Comparison of ENCODE assay signal across 8 mouse cellular contexts in the genomic region with DNA sequence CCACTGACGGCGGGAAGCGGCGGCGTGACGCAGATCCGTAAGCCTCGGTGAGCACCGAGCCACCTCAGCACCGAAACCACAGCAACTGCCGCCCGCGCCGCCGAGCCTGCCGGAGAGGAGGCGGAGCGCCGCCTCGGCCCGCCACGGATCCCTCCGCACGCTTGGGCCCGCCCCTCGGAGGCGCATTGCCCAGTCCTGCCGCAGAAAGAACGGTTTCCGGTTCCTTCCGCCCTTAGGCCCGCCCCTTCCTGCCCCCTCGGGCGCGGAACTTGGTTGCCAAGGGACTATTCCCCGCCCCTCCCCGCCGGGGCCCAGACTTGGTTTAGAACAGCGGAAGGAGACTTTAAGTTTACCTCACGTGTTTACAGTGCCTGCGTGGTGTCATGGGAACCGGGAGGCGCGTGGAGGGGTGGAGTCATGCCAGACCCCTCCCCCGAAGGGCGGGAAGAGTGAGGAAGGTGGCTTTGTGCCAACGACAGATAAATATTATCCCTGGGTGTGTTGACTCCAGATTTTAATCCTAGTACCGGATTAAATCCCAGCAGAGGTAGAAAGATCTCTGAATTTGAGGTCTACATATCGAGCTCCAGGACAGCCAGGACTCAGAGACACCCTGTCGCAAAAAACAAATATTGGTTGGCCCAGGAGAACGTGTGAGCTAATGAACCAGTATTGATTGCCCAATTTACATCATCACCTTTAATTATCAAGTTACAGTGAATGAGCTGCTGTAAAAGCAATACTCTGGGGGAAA. TPM values are rescaled to one million over a fixed set of nuclear protein-coding genes. Genes with fewer than 3 reads are reported as not detected.
DNase-seq lines count a peak whose midpoint lies in the region; ATAC-seq and TF ChIP-seq lines count a peak whose summit lies in the region.

A gene (minus strand): TSS at position 184 of the 754 bp plus-strand sequence.

- peak within 1 kb of the TSS; percentile 92 for H3K4me3 ChIP-seq in forebrain, embryonic 10.5 days
- peak within 1 kb of the TSS; percentile 81 for H3K4me3 ChIP-seq in heart, embryonic 15.5 days
- H3K4me3 ChIP-seq in liver, embryonic 14.5 days (ENCODE audit: insufficient read depth in 1 of 2, low read depth in 2 of 2, low read length in 2 of 2) = peak within 1 kb of the TSS; percentile 74 to 89
- peak within 1 kb of the TSS; percentile 91 for H3K4me3 ChIP-seq in neural tube, embryonic 11.5 days (ENCODE audit: low read depth, low read length)
- H3K4me3 ChIP-seq in stomach, postnatal 0 days (ENCODE audit: low read depth, low read length) = peak within 1 kb of the TSS; percentile 89

- peaks cover 4% of the 10 kb centered on the region for H3K36me3 ChIP-seq in forebrain, embryonic 10.5 days (replicated peaks)
- no peaks in the 10 kb centered on the region for H3K36me3 ChIP-seq in heart, embryonic 15.5 days
- no peaks in the 10 kb centered on the region for H3K36me3 ChIP-seq in liver, embryonic 14.5 days (replicated peaks; ENCODE audit: control insufficient read depth, insufficient read depth, low read depth)
- H3K36me3 ChIP-seq in neural tube, embryonic 11.5 days (ENCODE audit: control insufficient read depth, insufficient read depth, low read length) = no peaks in the 10 kb centered on the region
- H3K36me3 ChIP-seq in stomach, postnatal 0 days (ENCODE audit: control insufficient read depth, insufficient read depth, low read length) = no peaks in the 10 kb centered on the region

- H3K9ac ChIP-seq in heart, embryonic 15.5 days = peak within 1 kb of the TSS; percentile 92
- H3K9ac ChIP-seq in liver, embryonic 14.5 days (replicated peaks) = peak within 1 kb of the TSS; percentile 72
- peak within 1 kb of the TSS; percentile 91 for H3K9ac ChIP-seq in neural tube, embryonic 11.5 days (ENCODE audit: low read length)
- peak within 1 kb of the TSS; percentile 93 for H3K9ac ChIP-seq in stomach, postnatal 0 days (ENCODE audit: low read length)

- ATAC-seq in heart, embryonic 15.5 days (replicated peaks; ENCODE audit: insufficient number of reproducible peaks, insufficient read depth, low FRiP score, low read depth) = peak; percentile 93
- ATAC-seq in liver, embryonic 14.5 days (ENCODE audit: insufficient read depth) = peak; percentile 96
- peak; percentile 97 for ATAC-seq in neural tube, embryonic 11.5 days (ENCODE audit: insufficient read depth, low FRiP score, low TSS enrichment)
- peak; percentile 98 for ATAC-seq in stomach, postnatal 0 days (ENCODE audit: low FRiP score, low TSS enrichment)

- peak; percentile 48 for TF ChIP-seq EP300 in liver, embryonic 14.5 days (IDR thresholded peaks at IDR 0.05; ENCODE audit: low read depth)
- no peak for TF ChIP-seq EP300 in stomach, postnatal 0 days (optimal IDR thresholded peaks at IDR 0.05)

- DNase-seq in CD8-positive naive resting alpha-beta T cell, adult 2 months (ENCODE audit: low read depth in 2 of 2, low spot score in 2 of 2) = peak; percentile 100
- peak; percentile 97 for DNase-seq in c-Kit-positive CD71-negative TER-119-negative erythroid progenitor cells, embryonic 14.5 days (ENCODE audit: low read depth)
- DNase-seq in forebrain, embryonic 10.5 days (ENCODE audit: extremely low spot score, low spot score) = peak; percentile 100
- DNase-seq in kidney, postnatal 25 days = peak; percentile 99 to 100
- peak; percentile 97 to 98 (median 98) for DNase-seq in liver, embryonic 14.5 days (ENCODE audit: low read depth in 3 of 3, low spot score in 3 of 3)
- peak; percentile 100 for DNase-seq in neural tube, embryonic 11.5 days (ENCODE audit: low spot score)
- DNase-seq in stomach, postnatal 0 days (ENCODE audit: low spot score) = peak; percentile 100

- H3K4me1 ChIP-seq in forebrain, embryonic 10.5 days = peaks cover 43% of the 10 kb centered on the region
- peaks cover 42% of the 10 kb centered on the region for H3K4me1 ChIP-seq in heart, embryonic 15.5 days (replicated peaks)
- peaks cover 17 to 26% of the 10 kb centered on the region in 2 experiments for H3K4me1 ChIP-seq in liver, embryonic 14.5 days (replicated peaks; ENCODE audit: control insufficient read depth in 2 of 2, insufficient read depth in 2 of 2, low read length in 1 of 2)
- peaks cover 10% of the 10 kb centered on the region for H3K4me1 ChIP-seq in neural tube, embryonic 11.5 days (ENCODE audit: control insufficient read depth, insufficient read depth, low read length)
- H3K4me1 ChIP-seq in stomach, postnatal 0 days (replicated peaks; ENCODE audit: control insufficient read depth, insufficient read depth) = peaks cover 7% of the 10 kb centered on the region

- WGBS in forebrain, embryonic 10.5 days = 1% methylated on average over 51 of the region's 51 CpGs
- WGBS in heart, embryonic 15.5 days = under 1% methylated on average over 48 of the region's 51 CpGs
- WGBS in liver, embryonic 14.5 days (ENCODE audit: insufficient replicate concordance) = 1% methylated on average over 30 of the region's 51 CpGs
- under 1% methylated on average over 47 of the region's 51 CpGs for WGBS in neural tube, embryonic 11.5 days
- whole genome bisulfite sequencing in stomach, postnatal 0 days = under 1% methylated on average over 34 of the region's 51 CpGs

- no peaks in the 10 kb centered on the region for H3K27me3 ChIP-seq in forebrain, embryonic 10.5 days (ENCODE audit: poor library complexity, severe bottlenecking)
- no peaks in the 10 kb centered on the region for H3K27me3 ChIP-seq in heart, embryonic 15.5 days
- H3K27me3 ChIP-seq in liver, embryonic 14.5 days (ENCODE audit: control insufficient read depth, insufficient read depth, low read length) = no peaks in the 10 kb centered on the region
- H3K27me3 ChIP-seq in neural tube, embryonic 11.5 days (ENCODE audit: control insufficient read depth, insufficient read depth, low read length) = no peaks in the 10 kb centered on the region
- no peaks in the 10 kb centered on the region for H3K27me3 ChIP-seq in stomach, postnatal 0 days (ENCODE audit: control insufficient read depth, insufficient read depth, low read length)

- peak within 1 kb of the TSS; percentile 95 for H3K27ac ChIP-seq in forebrain, embryonic 10.5 days
- H3K27ac ChIP-seq in heart, embryonic 15.5 days = peak within 1 kb of the TSS; percentile 95
- H3K27ac ChIP-seq in liver, embryonic 14.5 days = peak within 1 kb of the TSS; percentile 43
- H3K27ac ChIP-seq in neural tube, embryonic 11.5 days (ENCODE audit: low read depth, low read length) = peak within 1 kb of the TSS; percentile 83
- peak within 1 kb of the TSS; percentile 95 for H3K27ac ChIP-seq in stomach, postnatal 0 days (replicated peaks)

- H3K9me3 ChIP-seq in forebrain, embryonic 10.5 days = no peaks in the 10 kb centered on the region
- no peaks in the 10 kb centered on the region for H3K9me3 ChIP-seq in heart, embryonic 15.5 days (replicated peaks)
- H3K9me3 ChIP-seq in liver, embryonic 14.5 days (ENCODE audit: control insufficient read depth, low read length) = no peaks in the 10 kb centered on the region
- no peaks in the 10 kb centered on the region for H3K9me3 ChIP-seq in neural tube, embryonic 11.5 days (ENCODE audit: control insufficient read depth, low read length)
- H3K9me3 ChIP-seq in stomach, postnatal 0 days (ENCODE audit: control insufficient read depth, low read length) = no peaks in the 10 kb centered on the region

- peak within 1 kb of the TSS; percentile 74 for H3K4me2 ChIP-seq in heart, embryonic 15.5 days
- peak within 1 kb of the TSS; percentile 97 for H3K4me2 ChIP-seq in liver, embryonic 14.5 days (ENCODE audit: low read depth)
- peak within 1 kb of the TSS; percentile 88 for H3K4me2 ChIP-seq in neural tube, embryonic 11.5 days (ENCODE audit: low read depth)
- peak within 1 kb of the TSS; percentile 75 for H3K4me2 ChIP-seq in stomach, postnatal 0 days (replicated peaks; ENCODE audit: low read depth)

- no peak for TF ChIP-seq CTCF in liver, embryonic 14.5 days (IDR thresholded peaks at IDR 0.05; ENCODE audit: low read depth)
- peak; percentile 7 for TF ChIP-seq CTCF in stomach, postnatal 0 days (IDR thresholded peaks at IDR 0.05; ENCODE audit: low read depth)

RNA-seq across cellular contexts. Expression of the gene that starts here (rescaled TPM):
- polyA plus RNA-seq in forebrain, embryonic 10.5 days (2016; fragmentation: Nextera tagmentation; extraction: Ambion mirVana) = 144 and 146 TPM in 2 replicates
- 146 and 147 TPM in 2 replicates for polyA plus RNA-seq in heart, embryonic 15.5 days (2015; fragmentation: Nextera tagmentation; extraction: Ambion mirVana)
- polyA plus RNA-seq in liver, embryonic 14.5 days (2012; rRNA removed) = 22.0 and 30.1 TPM in 2 replicates
- 34.8 and 35.7 TPM in 2 replicates for polyA plus RNA-seq in liver, embryonic 14.5 days (2014; fragmentation: Nextera tagmentation; extraction: Ambion mirVana)
- 128 and 142 TPM in 2 replicates for polyA plus RNA-seq in neural tube, embryonic 11.5 days (2014; fragmentation: Nextera tagmentation; extraction: Ambion mirVana)
- polyA plus RNA-seq in stomach, postnatal 0 days (2015; fragmentation: Nextera tagmentation; extraction: Ambion mirVana) = 85.5 and 85.7 TPM in 2 replicates

Comparison
In these comparisons a context has a peak if more than half of its experiments do, and no peak if none do; other contexts are left out.
1. Peak in every context shown above with its lines: DNase-seq, ATAC-seq, H3K4me3 ChIP-seq and H3K27ac ChIP-seq.
2. H3K27ac ChIP-seq: peak in every context shown above with its lines; median percentile 95 in forebrain, embryonic 10.5 days; 95 in heart, embryonic 15.5 days; 95 in stomach, postnatal 0 days; 83 in neural tube, embryonic 11.5 days; 43 in liver, embryonic 14.5 days.